Mouse (Mus musculus) frontal cortex, postnatal 25 days (tissue): ENCODE data around the gene Nudt3.
A peak's percentile ranks its signal among the peaks of the same experiment; 100 is the strongest.
"Not testable (repeated sequence)": the region's sequence is repeated elsewhere in the genome, so short reads cannot be mapped to it uniquely, and the experiment has no call there.

Experiments used
- DNase-seq, 2 experiments: peaks; one replicate each; pipeline ENCODE4 v3.0.0; 2022; ENCODE audit warnings: low spot score in 2 of 2

Nudt3 gene

DNA sequence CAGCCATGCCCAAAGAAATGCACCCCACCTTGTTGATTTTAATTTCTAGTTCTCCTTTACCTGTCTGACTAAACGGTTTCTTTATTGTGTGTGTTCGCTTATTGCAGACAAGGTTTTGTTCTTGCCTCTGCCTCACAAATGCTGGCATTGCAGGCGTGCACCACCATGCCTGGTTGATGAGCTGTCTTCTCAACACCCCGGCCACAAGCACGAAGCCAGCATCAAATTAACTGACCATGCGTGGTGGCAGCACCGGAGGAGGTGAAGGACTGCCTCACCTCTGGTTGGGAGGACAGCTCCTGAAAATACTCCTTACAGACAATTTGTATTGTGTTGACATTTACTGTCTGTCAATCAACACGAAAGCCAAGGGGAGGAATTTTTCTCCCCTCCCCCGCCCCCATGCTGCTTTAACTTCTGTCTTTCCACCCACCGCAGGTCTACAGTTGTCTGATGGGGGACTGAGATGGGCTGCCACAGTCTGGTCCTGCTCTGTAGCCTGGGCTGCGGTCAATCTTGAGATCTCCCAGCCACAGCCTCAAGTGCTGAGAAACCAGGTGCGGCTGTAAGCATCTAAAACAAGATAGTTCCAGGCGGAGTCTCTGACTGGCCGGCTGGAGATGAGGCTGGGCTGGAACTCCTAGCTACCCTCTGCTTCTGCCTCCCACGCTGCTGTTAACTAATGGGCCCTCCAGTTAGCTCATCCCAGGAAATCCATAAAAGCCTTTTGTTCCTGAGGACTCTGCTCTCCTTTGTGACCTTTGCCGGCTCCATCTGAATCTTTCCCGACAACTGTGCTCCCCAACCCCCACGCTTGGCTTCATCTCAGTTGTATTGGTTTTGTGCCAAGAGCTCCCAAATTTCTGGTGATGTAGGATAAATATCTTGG is 13.1 kb upstream of the Nudt3 start, which contains the start of gene Rps10:
Gene Rps10 (minus strand): TSS at position 538 of the 889 bp plus-strand sequence.
- no peak for DNase-seq

DNA sequence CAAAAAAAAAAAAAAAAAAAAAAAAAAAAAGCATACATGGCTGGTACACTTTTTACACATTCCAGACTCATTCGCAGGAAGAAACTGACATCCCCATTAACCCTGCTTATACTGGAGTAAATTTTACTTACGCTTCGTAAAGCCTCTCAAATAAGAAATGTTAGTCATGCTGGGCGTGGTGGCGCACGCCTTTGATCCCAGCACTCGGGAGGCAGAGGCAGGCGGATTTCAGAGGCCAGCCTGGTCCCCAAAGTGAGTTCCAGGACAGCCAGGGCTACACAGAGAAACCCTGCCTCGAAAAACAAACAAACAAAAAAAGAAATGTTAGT is 12.2 kb upstream of the Nudt3 start:
- DNase-seq = not testable (repeated sequence)

- DNase-seq = peak; percentile 71 to 83
These were observed 11.7 kb upstream of the Nudt3 start, which contains the start of gene RPS10-NUDT3 for GRCm38 (mm10) chr17:27634871-27635574. Gene RPS10-NUDT3, minus strand, starts transcription at chr17:27635222.

- peak; percentile 73 to 84 for DNase-seq
These were observed 6.1 kb upstream of the Nudt3 start for GRCm38 (mm10) chr17:27629249-27630020.

GRCm38 (mm10) chr17:27628376-27628775 is 5.1 kb upstream of the Nudt3 start:
- no peak for DNase-seq

DNA sequence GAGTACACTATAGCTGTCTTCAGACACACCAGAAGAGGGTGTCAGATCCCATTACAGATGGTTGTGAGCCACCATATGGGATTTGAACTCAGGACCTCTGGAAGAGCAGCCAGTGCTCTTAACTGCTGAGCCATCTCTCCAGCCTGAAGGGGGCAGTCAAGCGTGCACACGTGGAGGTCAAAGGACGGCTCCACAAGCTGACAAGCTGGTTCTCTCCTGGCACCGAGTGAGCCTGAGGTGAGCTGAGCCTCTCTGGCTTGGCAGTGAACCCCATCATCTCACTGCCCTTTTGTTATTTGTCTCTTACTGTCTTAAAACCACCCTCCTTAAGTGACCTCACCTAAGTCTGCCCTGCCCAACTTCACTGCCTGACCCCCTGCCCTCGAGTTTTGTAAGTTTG is 4.2 kb upstream of the Nudt3 start:
- DNase-seq = no peak

GRCm38 (mm10) chr17:27626681-27627080 is 3.4 kb upstream of the Nudt3 start:
- DNase-seq = no peak

DNA sequence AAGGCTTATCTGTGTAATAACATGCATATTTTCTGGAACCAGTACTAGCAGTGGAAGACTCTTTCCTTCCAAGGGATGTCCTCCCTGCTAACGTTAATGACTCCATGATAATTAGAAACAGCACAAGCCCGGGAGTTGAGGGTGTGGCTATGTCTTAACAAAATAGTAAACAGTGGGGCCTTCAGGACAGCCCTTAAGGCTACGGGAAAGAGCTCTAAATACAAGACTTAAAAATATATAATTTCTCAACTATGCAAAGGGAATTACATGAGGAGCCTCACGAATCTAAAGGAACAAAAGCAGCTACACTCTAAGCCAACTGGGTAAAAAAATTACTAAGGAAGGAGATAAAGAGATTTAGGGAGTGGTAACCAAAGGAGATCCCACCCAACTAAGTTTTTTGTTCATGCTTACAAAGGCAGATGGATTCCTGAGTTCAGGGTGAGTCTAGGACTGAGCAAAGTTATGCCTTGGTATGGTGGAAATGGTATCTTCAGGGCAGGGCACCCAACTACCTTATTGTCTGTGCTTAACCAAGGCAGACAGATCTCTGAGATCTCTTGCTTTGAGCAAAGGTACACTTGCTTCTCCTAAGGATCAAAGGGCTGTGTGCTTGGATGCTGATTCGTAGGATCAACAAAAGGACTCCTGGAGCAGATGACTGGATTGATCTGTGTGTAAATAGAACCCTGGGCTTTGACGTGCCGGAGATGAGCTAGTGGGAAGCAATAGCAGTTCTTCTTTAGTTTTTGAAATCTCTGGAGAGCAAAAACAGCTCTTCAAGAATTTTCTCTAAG is 2.4 kb upstream of the Nudt3 start:
- no peak for DNase-seq

DNA sequence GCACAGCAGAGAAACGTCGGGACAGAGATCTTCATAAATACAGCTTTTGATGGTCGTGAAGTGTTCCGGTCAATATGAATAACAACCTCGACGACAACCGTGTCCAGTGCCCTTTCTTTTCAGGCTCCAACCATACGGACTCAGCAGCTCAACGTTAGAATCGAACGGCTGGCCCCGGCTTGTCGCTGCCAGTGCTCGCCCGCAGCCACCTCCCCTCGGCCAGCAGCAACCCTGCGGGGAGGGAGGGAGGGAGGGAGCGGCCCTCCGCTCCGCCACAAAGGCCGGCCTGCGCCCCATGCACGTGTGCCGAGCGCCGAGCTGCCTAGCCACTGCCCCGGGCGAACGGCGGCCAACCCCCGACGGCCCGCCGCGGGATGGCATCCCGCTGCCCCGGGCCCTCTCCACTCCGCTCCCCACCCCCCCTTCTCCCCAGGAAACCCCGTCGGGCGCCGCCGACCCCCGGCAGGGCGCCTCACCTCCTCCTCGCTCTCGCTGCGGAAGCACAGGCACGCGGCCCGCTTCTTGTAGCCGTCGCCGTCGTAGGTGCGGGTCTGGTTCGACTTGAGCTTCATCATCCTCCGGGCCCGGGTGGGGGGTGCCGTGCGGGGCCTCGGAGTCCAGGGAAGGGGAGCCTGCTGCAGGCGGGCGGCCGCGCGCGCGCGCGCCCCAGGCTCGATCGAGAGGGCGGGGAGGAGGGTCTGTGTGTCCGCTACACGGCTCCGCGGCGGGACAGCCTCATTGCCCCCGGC is 510 bp downstream of the Nudt3 start:
- no peak for DNase-seq

DNA sequence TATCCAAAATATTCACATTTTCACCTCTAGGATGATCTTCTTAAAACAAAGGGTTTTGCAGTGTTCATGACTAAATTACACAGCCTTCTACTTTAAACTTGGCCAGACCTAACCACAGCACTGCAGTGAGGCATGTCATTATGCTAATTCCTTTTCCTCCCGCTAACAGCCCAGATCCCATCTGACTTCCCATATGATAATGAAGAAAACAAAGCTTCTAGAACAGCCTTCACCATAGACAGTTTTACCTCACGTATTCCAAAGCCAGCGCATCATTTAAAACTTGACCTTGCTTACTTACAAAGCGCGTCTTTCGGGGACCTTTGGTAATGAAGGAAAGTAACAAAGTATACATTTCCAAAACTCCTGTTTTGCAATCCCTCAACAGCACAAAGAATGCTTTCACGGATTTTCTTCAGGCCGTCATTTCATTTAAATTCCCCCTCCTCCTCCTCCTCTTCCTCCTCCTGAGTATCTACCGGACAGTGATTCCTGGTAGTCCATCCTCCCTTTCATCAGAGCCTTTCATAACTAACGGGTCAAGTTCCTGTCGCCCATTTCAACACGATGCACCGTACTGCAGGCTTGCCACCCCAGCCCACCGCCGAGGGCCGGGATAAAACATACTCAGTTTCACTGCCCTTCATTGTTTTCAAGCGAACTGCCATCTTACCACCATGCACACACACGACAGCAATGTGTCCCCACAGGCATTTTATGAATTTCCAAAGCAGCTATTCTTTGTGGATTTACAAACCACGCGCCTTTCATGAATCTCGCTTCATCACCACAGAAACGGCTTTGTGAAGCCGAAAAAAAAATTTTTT is 1.4 kb downstream of the Nudt3 start:
- DNase-seq = no peak

GRCm38 (mm10) chr17:27621161-27621560 is 2.1 kb downstream of the Nudt3 start:
- DNase-seq = no peak

DNA sequence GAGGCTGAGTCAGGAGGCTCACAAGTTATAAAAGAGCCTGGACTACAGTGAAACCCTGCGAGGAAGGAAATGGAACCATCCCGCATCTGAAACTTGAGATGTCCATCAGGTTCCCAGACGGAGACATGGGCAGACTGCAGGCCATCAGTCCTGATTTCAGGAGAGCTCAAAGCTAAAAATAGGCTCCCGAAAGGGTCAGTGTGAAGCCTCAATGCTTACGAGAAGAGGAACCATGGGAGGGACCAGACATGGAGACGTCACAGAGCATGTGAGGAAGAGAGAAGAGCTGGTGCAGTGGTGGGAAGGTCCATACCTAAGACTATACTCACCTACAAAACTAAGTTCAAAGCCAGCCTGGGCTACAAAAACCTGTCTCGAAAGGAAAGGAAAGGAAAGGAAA is 7.9 kb downstream of the Nudt3 start:
- no peak for DNase-seq

GRCm38 (mm10) chr17:27613016-27613415 is 10.3 kb downstream of the Nudt3 start:
- no peak for DNase-seq

DNA sequence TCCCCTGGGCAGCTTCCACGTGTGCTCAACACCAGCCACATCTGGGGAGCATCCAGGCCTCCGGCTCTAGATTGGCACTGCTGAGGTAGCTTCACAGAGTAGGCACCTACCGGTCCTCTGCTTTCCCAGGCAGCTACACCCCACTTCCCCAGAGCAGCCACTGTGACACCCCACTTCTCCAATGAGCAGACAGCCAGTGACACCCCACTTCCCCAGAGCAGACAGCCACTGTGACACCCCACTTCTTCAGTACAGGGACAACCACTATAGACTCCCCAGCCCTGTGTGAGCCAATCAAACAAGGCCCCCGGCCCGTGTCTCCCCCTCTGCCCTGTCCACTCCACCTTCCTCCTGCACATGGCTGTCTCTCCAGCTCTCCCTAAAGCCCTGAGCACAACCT is 11.3 kb downstream of the Nudt3 start:
- no peak for DNase-seq

GRCm38 (mm10) chr17:27611519-27611884 is 11.8 kb downstream of the Nudt3 start:
- DNase-seq = no peak

- DNase-seq = peak in 1 of 2 experiments; percentile 62
These were observed 12.4 kb downstream of the Nudt3 start for GRCm38 (mm10) chr17:27610679-27611518.

GRCm38 (mm10) chr17:27609576-27609975 is 13.7 kb downstream of the Nudt3 start:
- no peak for DNase-seq

GRCm38 (mm10) chr17:27603522-27604234 is 19.6 kb downstream of the Nudt3 start:
- DNase-seq = no peak
